8 mouse cellular contexts compared by ENCODE assay signal in genomic region chr9:65586406-65587269, GRCm38 (mm10). TPM values are rescaled to one million over a fixed set of nuclear protein-coding genes. Genes with fewer than 3 reads are reported as not detected.
A peak's percentile ranks its signal among the peaks of the same experiment; 100 is the strongest.
DNase-seq lines count a peak whose midpoint lies in the region; ATAC-seq and TF ChIP-seq lines count a peak whose summit lies in the region.

Gene Pif1, plus strand, starts transcription at chr9:65587160.

- WGBS in heart, embryonic 10.5 days, result 10% methylated on average over 28 of the region's 28 CpGs
- 8% methylated on average over 28 of the region's 28 CpGs for WGBS in kidney, embryonic 14.5 days
- WGBS in liver, embryonic 14.5 days (ENCODE audit: insufficient replicate concordance), result 9% methylated on average over 28 of the region's 28 CpGs
- WGBS in stomach, postnatal 0 days, result 8% methylated on average over 27 of the region's 28 CpGs

- H3K4me1 ChIP-seq in heart, embryonic 10.5 days, result peaks cover 23% of the 10 kb centered on the region
- H3K4me1 ChIP-seq in kidney, embryonic 14.5 days (ENCODE audit: control insufficient read depth, insufficient read depth, low read length), result peaks cover 12% of the 10 kb centered on the region
- H3K4me1 ChIP-seq in liver, embryonic 14.5 days (replicated peaks; ENCODE audit: control insufficient read depth in 2 of 2, insufficient read depth in 2 of 2, low read length in 1 of 2), result peaks cover 14 to 17% of the 10 kb centered on the region in 2 experiments
- peaks cover 6% of the 10 kb centered on the region; the same call in 1 of the 2 replicates for H3K4me1 ChIP-seq in stomach, postnatal 0 days (replicated peaks; ENCODE audit: control insufficient read depth, insufficient read depth)

- H3K27me3 ChIP-seq in heart, embryonic 10.5 days (ENCODE audit: insufficient read depth, poor library complexity, severe bottlenecking), result no peaks in the 10 kb centered on the region
- H3K27me3 ChIP-seq in kidney, embryonic 14.5 days (ENCODE audit: control insufficient read depth, insufficient read depth, low read length), result no peaks in the 10 kb centered on the region
- no peaks in the 10 kb centered on the region for H3K27me3 ChIP-seq in liver, embryonic 14.5 days (ENCODE audit: control insufficient read depth, insufficient read depth, low read length)
- H3K27me3 ChIP-seq in stomach, postnatal 0 days (ENCODE audit: control insufficient read depth, insufficient read depth, low read length), result no peaks in the 10 kb centered on the region

- H3K4me2 ChIP-seq in kidney, embryonic 14.5 days (replicated peaks; ENCODE audit: low read depth, low read length), result peak within 1 kb of the TSS; percentile 98
- peak within 1 kb of the TSS; percentile 88 for H3K4me2 ChIP-seq in liver, embryonic 14.5 days (ENCODE audit: low read depth)
- peak within 1 kb of the TSS; percentile 97 for H3K4me2 ChIP-seq in stomach, postnatal 0 days (replicated peaks; ENCODE audit: low read depth)

- H3K9ac ChIP-seq in kidney, embryonic 14.5 days (ENCODE audit: low read depth, low read length), result peak within 1 kb of the TSS; percentile 77
- H3K9ac ChIP-seq in liver, embryonic 14.5 days (replicated peaks), result peak within 1 kb of the TSS; percentile 89
- peak within 1 kb of the TSS; percentile 31 for H3K9ac ChIP-seq in stomach, postnatal 0 days (ENCODE audit: low read length)

- TF ChIP-seq EP300 in liver, embryonic 14.5 days (IDR thresholded peaks at IDR 0.05; ENCODE audit: low read depth), result no peak
- no peak for TF ChIP-seq EP300 in stomach, postnatal 0 days (optimal IDR thresholded peaks at IDR 0.05)

- TF ChIP-seq CTCF in liver, embryonic 14.5 days (IDR thresholded peaks at IDR 0.05; ENCODE audit: low read depth), result no peak
- no peak for TF ChIP-seq CTCF in stomach, postnatal 0 days (IDR thresholded peaks at IDR 0.05; ENCODE audit: low read depth)

- DNase-seq in 416B (ENCODE audit: low read depth), result peak; percentile 94
- peak; percentile 67 to 71 for DNase-seq in adrenal gland, adult 18-20 months (ENCODE audit: low spot score in 2 of 2)
- peak; percentile 96 for DNase-seq in heart, embryonic 10.5 days (ENCODE audit: low spot score)
- peak; percentile 83 to 90 (median 87) for DNase-seq in liver, embryonic 14.5 days (ENCODE audit: low read depth in 3 of 3, low spot score in 3 of 3)
- peak; percentile 89 for DNase-seq in neural tube, embryonic 10.5 days (ENCODE audit: extremely low spot score, low spot score)
- DNase-seq in stomach, postnatal 0 days (ENCODE audit: low spot score), result peak; percentile 88

- no peaks in the 10 kb centered on the region for H3K9me3 ChIP-seq in heart, embryonic 10.5 days
- H3K9me3 ChIP-seq in kidney, embryonic 14.5 days (ENCODE audit: control insufficient read depth, low read length), result no peaks in the 10 kb centered on the region
- no peaks in the 10 kb centered on the region for H3K9me3 ChIP-seq in liver, embryonic 14.5 days (ENCODE audit: control insufficient read depth, low read length)
- no peaks in the 10 kb centered on the region for H3K9me3 ChIP-seq in stomach, postnatal 0 days (ENCODE audit: control insufficient read depth, low read length)

- H3K36me3 ChIP-seq in heart, embryonic 10.5 days, result peaks cover 21% of the 10 kb centered on the region
- peaks cover 13% of the 10 kb centered on the region for H3K36me3 ChIP-seq in kidney, embryonic 14.5 days (ENCODE audit: control insufficient read depth, insufficient read depth, low read length)
- H3K36me3 ChIP-seq in liver, embryonic 14.5 days (replicated peaks; ENCODE audit: control insufficient read depth, insufficient read depth, low read depth), result peaks cover 24% of the 10 kb centered on the region
- no peaks in the 10 kb centered on the region for H3K36me3 ChIP-seq in stomach, postnatal 0 days (ENCODE audit: control insufficient read depth, insufficient read depth, low read length)

- H3K4me3 ChIP-seq in heart, embryonic 10.5 days, result peak within 1 kb of the TSS; percentile 87
- H3K4me3 ChIP-seq in kidney, embryonic 14.5 days (ENCODE audit: low read length), result peak within 1 kb of the TSS; percentile 58
- H3K4me3 ChIP-seq in liver, embryonic 14.5 days (ENCODE audit: insufficient read depth in 1 of 2, low read depth in 2 of 2, low read length in 2 of 2), result peak within 1 kb of the TSS; percentile 82 to 98
- H3K4me3 ChIP-seq in stomach, postnatal 0 days (ENCODE audit: low read depth, low read length), result peak within 1 kb of the TSS; percentile 49

- H3K27ac ChIP-seq in heart, embryonic 10.5 days, result peak within 1 kb of the TSS; percentile 86
- peak within 1 kb of the TSS; percentile 62; the same call in 1 of the 2 replicates for H3K27ac ChIP-seq in kidney, embryonic 14.5 days (ENCODE audit: low read depth, low read length)
- H3K27ac ChIP-seq in liver, embryonic 14.5 days, result peak within 1 kb of the TSS; percentile 84
- H3K27ac ChIP-seq in stomach, postnatal 0 days (replicated peaks), result no peak within 1 kb of the TSS

- peak; percentile 93 for ATAC-seq in erythroblast, adult 5-6 weeks (replicated peaks; ENCODE audit: low FRiP score, poor library complexity, severe bottlenecking)
- ATAC-seq in kidney, embryonic 14.5 days (ENCODE audit: low FRiP score, low TSS enrichment), result peak; percentile 84
- ATAC-seq in liver, embryonic 14.5 days (ENCODE audit: insufficient read depth), result peak; percentile 84
- ATAC-seq in stomach, postnatal 0 days (ENCODE audit: low FRiP score, low TSS enrichment), result peak; percentile 85

RNA-seq across cellular contexts. Expression of gene Pif1, which starts in this region (rescaled TPM):
- not detected for total RNA-seq in adrenal gland, adult 18-20 months (2021)
- 2.9 and 6.9 TPM in 2 replicates for total RNA-seq in erythroblast, adult 5-6 weeks (2015; ENCODE audit: low replicate concordance)
- 6.5 and 19.7 TPM in 2 replicates for total RNA-seq in erythroblast, adult 5-6 weeks (2017; ENCODE audit: low replicate concordance)
- polyA plus RNA-seq in heart, embryonic 10.5 days (2016; fragmentation: Nextera tagmentation; extraction: Ambion mirVana), result 16.7 and 17.7 TPM in 2 replicates
- 9.7 and 12.5 TPM in 2 replicates for polyA plus RNA-seq in kidney, embryonic 14.5 days (2014; fragmentation: Nextera tagmentation; extraction: Ambion mirVana)
- polyA plus RNA-seq in liver, embryonic 14.5 days (2012; rRNA removed), result 10.8 and 11.9 TPM in 2 replicates
- 6.8 and 7.7 TPM in 2 replicates for polyA plus RNA-seq in liver, embryonic 14.5 days (2014; fragmentation: Nextera tagmentation; extraction: Ambion mirVana)
- 2.1 and 2.4 TPM in 2 replicates for polyA plus RNA-seq in stomach, postnatal 0 days (2015; fragmentation: Nextera tagmentation; extraction: Ambion mirVana)

Comparison
In these comparisons a context has a peak if more than half of its experiments do, and no peak if none do; other contexts are left out.
1. Peak in DNase-seq in adrenal gland, adult 18-20 months; RNA of the gene not detected or under 1 TPM.
2. H3K9ac ChIP-seq: peak in every context shown above with its lines; median percentile 89 in liver, embryonic 14.5 days; 77 in kidney, embryonic 14.5 days; 31 in stomach, postnatal 0 days.